Mouse (Mus musculus) 3T3-L1 (cell line): ENCODE data around the gene Med12.
A peak's percentile ranks its signal among the peaks of the same experiment; 100 is the strongest.

ENCODE experiments used
- DNase-seq: peaks from one replicate; pipeline ENCODE4 v3.0.0-alpha.2; 2015; ENCODE audit warnings: low read depth, low spot score

Gene Med12

DNA sequence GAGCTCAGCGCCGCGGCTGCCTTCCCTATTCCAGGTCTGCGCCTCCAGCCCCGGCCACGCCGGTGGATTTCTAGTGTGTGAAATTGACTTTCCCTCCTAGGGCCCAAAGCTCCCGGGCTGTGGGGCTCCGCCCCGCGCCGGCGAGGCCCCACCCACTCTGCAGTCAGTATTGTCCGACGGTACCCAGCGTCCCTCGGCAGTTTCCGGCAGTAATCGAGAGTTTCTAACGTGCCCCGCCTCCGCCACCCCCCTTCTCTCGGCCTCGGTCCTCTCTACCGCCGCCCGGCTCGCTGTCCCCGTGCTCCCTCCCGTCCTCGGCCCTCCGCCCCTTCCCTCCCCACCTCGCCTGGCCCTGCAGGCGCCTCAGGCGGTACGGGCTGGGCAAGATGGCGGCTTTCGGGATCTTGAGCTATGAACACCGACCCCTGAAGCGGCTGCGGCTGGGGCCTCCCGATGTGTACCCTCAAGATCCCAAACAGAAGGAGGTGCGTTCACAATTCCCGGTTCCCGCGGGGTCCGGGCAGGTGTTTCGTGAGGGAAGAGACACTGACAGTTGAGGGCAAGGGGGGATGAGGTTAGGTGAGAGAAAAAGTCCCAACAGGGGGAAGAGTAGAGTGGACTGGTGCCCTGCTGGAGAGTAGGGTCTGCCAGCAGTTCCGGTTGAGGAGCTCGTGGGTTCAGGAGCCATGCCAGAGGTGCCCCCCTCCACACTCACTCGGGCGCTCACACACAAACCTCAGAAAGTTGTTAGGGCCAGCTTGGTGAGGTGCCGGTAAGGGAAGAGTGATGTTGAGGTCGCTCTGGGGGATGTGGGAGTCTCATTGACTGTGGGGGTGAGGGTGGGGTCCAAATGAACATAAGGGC, at the start of gene Med12:
Gene Med12 (plus strand): TSS at position 156 of the 864 bp plus-strand sequence.
- DNase-seq, result peak; percentile 89

DNA sequence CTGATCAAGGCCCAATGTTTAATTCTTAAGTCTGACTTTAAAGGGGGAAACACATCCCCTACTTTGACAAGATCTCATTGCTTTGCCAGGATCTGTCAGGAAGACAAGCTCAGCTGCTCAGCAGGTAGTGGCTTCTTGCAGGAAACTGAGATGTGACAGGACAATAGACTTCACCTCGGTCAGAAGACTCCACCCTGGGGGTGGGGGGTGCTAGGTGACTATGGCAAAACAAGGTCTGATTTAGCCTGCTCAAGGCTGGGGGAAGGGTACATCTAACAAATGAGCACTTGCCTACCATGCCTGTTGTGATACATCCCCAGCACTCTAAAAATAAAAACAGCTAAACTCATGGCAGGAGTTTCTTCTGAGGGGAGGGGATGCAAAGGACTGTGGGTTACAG, 28.8 kb upstream of the Med12 start:
- DNase-seq, result no peak

DNA sequence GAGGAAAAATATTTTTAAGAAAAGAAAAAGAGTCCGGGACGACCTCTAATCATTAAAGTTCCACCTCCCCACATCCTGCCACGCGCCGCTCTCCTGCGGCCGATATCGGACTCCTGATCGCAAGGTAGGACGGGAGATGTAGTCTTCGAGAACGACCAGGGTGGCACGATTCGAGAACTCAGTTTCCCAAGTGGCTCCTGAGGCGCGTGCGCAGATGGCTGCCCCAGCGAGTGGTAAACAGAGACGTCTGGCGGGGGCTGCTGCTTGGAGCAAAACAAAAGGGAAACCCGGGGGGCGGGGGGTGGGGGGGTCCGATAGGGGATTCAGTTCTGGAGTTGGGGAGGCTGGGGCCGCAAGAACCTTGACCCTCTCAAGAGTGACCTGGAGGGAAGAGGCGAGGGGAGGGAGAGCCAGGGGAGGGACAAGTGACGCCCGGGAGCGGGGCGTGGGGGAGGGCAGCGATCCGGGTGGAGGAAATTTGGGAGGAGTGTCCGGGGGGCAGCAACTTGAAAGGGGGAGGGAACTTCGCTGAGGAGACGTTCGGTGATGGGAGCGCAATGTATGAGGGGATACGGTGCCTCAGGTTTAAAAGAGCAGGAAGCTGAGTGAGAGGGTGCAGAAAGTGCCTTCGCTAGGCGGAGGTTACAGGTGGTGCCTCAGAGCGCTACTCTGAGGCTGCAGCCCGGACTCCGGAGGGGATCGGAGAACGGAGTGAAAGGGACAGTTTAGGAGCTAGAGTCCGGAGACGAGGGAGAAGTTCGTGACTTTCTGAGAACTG, 19.7 kb upstream of the Med12 start, which contains the start of gene Foxo4:
Gene Foxo4 (plus strand): TSS at position 577 of the 778 bp plus-strand sequence.
- peak; percentile 91 for DNase-seq

DNA sequence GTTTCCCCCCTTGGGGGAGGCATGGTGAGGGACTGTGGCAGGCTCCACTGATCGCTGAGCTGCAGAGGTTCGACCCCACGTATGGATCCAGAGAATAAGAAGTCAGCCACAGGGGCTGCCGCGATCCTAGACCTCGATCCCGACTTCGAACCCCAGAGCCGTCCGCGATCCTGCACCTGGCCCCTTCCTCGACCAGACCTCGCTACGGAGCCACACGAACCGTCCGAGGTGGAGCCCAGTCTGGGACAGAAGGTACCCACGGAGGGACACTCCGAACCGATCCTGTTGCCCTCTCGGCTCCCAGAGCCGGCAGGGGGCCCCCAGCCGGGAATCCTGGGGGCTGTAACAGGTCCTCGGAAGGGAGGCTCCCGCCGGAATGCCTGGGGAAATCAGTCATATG, 19.1 kb upstream of the Med12 start:
- DNase-seq, result no peak

DNA sequence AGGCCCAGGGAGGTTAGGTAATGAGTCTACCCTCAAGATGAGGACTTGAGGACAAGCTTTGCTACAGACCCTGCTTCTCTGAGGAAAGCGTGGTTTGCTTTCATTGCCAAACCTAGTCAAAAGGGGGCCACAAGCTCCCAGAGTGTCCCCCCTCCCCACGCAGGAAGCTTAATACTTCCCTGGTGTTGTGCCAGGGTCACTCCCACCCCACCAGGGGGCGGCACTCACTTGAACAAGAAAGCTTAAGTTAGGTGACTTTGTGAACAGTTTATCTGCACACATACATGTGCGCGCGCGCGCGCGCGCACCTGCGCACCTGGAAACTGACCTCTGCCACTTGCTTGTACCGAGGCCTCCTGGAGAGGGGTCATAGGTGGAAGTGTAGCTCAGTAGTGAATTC, 17.2 kb upstream of the Med12 start:
- DNase-seq, result no peak

DNA sequence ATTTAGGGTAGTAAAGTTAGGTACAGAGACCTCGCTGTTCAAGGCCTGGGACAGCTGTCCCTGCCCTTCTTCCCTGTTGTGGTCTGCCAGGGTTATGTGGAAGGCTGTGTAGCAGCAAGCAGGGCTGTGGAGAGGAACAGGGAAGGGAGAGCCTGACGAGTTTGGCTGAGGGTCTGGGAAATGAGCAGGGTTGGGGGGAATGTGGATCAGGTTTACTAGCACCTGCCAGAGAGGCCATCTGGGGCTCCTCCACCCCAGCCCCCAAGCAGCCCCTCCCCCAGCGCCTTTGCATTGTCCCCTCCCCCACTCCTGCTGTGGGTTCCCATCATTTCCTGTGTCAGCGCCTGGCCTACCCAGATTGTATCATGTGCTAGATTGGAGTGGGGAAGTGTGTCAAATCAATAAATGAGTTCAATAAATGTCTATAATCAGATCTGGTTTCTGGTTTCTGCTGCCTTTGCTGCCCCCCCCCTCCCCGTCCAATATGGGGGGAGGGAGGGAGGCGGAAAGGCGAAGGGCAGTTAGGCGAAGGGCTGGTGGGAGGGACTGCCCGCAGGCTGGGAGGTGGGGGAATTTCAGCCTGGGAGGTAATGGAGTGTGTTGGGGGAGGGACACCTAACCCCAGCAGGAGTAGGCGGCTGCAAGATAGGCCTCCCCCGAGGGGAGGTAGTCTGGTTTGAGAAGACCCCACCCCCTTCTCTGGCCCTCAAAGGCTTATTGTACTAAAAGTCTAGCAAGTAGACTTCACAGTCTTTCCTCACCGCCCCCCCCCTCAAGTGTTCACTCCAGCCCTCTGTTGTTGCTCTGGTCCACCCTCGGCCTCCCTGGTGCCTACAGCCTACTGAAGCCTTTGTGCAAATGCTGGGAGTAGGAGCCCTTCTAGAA, 13.1 kb upstream of the Med12 start:
- DNase-seq, result no peak

DNA sequence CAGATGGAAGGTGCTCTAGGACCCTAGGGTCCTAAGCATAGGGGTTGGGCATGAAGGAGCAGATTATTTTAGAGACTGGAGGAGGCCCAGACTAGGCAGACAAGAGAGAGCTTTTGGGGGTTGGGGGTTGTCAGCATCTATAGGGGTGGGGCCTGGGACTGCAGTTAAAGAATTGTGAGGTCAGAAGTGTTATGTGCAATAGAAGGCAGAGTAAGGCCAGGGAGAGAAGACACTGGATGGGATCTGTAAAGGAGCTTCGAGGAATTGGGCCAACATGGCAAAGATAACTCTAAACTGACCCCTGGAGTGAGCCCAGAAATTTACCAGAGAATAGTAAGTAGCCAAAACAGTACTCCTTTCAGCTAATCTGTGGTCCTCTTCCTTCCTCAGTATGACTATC, 9.9 kb upstream of the Med12 start, which contains the start of gene Gm614:
Gene Gm614 (minus strand): TSS at position 101 of the 400 bp plus-strand sequence.
- no peak for DNase-seq

DNA sequence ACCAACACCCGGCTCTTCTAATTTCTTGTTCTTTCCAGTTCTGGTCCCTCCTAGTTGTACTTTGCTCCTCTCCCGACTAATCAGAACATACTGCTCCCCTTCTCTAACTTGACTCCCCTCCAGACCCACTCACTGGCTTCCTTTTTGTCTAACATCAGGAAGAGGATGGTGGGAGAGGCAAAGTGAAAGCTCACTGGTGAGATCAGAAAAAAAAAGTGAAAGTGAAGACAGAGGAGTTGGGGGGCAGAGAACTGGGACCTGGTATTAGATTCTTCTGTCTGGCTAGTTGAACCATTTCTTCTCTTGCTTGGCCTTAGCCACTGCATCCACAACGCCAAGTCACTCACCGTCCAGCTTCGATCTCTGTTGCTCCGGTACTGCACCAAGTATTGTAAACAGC, 7.2 kb upstream of the Med12 start:
- no peak for DNase-seq

DNA sequence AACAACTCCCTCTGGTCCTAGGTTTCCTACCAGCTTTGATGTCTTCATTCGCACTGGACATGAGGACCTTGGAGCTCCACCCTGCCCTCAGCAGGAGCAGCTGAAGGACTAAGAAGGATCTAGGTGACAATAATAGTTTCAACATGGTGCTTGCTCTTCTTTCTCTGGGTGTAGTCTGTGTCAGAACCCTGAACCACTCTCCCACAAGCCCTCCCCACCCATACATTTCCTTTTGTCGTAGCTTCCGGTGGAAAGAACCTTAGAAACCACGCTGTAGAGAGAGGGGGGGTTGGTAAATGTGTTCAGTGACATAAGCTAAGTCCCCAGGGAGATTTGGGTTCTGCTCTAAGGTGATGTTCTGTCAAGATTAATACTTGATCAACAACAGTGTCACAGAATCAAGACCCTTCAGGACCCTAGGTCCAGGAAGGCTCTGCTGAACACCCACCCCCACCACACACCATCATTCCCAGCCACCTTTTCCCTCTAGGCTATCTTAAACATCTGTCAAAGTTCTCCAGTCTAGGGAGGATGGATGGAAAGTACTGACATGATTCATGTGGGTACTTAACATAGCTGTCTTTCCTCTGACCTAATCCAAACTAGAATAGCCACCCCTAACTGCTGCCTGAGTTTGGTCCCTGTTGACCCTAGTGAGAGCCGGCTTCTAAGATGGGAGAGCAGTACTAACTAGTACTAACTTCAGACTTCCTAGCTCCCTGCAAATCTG, 5.6 kb upstream of the Med12 start, which contains the start of gene Il2rg:
Gene Il2rg (minus strand): TSS at position 231 of the 730 bp plus-strand sequence.
- no peak for DNase-seq

DNA sequence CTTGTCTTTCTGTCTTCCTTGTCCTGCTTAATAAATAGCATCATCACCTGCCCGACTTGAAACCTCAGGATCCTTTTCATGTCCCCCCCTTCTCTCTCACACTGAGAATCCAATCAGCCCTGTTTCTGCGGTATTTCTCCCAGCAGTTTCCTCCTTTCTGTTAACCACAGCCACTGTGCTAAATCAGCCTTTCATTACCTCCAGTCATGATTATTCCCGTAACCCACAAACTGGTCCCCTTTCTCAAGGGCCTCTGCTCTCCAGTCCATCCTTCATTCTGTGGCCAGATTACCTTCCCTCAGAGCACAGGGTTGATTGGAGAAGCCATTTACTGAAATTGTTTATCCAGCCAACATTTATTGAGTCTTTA, 5.1 kb upstream of the Med12 start, which contains the start of gene Gm20489:
Gene Gm20489 (minus strand): TSS at position 269 of the 370 bp plus-strand sequence.
- no peak for DNase-seq

DNA sequence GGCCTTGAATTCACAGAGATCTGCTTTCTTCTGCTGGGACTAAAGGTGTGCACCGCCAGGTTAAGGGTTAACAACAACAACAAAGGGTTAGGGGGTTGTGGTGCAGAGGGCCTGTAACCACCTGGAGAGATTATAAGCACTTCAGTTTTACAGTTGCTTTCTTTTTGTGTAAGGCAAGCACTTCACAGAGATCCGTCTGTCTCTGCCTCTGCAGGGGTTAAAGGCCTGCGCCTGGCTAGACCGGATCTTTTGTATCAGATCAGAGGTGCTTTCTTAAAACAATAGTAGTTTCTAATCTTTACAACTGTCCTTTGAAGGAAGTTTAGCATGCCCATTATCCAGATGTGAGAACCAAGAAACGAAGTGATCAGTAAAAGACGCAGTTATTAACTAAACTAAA, 420 bp upstream of the Med12 start:
- DNase-seq, result no peak

DNA sequence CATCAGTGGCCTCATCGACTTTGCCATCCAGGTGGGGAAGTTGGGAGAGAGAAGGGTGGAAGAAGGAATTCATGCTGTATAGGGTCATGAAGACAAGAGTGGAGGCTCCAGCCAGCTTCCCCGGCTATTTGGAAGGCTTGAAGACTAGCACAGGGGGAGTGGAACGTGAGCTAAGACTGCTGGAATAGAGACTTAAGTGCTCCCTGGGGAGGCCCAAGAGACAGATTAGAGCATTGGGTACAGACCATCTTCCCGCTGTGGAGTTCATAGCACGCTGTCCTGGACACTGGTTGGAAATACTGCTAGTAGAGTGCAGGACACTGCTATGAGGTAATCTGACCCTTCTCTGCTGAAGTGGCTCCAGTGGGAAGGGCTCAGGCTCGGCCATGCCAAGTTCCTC, 9.0 kb downstream of the Med12 start:
- DNase-seq, result no peak

DNA sequence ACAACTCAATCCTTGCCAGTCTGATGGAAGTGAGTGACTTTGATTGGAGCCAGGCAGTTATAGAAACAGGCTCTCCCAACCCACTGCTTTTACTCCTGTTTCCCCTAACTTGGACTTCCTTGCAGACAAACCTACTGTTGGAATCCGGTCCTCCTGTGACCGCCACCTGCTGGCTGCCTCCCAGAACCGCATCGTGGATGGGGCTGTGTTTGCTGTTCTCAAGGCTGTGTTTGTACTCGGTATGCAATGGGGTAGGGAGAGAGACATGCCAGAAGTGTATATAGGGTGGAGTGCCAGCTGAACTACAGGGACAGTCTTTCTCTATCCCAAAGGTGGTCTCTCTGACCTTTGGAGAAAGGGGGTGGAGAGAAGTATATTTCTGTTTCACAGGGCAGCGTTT, 11.7 kb downstream of the Med12 start:
- peak; percentile 72 for DNase-seq

DNA sequence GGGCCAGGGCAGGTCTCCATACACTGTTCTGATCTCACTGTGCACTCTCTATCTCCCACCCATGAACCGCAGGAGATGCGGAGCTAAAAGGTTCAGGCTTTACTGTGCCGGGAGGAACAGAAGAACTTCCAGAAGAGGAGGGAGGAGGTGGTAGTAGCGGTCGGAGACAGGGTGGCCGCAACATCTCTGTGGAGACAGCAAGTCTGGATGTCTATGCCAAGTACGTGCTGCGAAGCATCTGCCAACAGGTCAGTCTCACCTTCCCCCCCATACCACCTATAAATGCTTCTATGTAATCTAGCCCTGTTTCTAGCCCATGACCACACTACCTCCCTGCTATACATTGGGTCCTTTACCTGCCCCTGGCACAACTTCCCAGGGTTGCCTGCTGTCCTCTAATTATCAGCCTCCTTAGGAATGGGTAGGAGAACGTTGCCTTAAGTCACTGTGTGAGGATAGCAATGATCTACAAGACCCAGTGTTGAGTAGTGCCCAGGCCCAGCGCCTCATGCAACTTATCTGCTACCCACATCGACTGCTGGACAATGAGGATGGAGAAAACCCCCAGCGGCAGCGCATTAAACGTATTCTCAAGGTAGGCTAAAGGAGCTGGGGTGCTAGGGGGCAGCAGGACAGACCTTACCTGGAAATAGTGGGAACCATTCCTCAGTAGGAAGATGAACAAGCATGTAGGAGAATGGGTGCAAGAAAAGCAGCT, 12.3 kb downstream of the Med12 start:
- no peak for DNase-seq

DNA sequence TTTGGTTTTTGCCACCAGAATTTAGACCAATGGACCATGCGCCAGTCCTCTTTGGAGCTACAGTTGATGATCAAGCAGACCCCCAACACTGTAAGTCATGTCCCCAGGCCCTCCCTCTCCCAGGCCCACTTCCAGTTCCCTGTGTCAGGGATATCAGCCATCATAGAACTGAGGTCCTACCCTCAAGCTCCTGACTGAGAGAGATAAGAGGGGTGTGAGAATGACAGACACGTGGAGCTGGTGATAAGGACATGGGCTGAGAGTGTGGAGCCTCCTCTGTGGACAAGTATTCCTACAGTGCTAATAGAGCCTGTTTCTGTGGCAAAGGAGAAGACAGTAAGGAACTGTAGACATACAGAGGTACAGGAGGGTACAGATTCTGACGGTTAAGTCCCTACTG, 13.7 kb downstream of the Med12 start:
- DNase-seq, result no peak

DNA sequence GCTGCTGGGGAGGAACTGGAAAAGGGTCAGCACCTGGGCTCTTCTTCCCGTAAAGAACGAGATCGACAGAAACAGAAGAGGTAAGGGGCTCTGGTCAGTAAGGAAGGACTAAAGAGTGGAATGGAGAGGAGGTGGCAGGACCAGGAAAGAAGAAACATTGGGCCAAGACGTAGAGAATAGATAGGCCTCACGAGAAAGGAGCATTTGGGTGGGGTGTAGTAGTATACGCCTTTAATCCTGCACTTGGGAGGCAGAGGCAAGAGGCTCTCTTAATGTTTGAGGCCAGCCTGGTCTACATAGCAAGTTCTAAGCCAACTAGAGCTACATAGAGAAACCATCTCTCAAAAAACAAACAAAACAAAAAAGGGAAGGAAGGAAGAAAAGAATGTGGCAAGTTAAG, 14.6 kb downstream of the Med12 start:
- no peak for DNase-seq

DNA sequence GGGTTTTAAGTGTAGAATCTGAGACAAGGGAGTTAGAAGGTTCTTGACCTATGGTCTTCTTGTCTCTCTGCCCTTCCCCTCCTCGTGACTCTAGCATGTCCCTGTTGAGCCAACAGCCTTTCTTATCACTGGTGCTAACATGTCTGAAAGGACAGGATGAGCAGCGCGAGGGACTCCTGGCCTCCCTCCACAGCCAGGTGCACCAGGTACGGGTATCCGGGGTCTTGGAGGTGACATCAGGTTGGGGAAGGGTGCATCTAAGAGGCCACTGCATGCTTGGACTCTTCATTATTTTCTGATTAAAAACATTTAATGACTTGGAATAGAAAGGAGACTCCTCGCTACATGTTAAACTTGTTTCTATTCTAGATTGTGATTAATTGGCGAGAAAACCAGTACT, 15.2 kb downstream of the Med12 start:
- no peak for DNase-seq

DNA sequence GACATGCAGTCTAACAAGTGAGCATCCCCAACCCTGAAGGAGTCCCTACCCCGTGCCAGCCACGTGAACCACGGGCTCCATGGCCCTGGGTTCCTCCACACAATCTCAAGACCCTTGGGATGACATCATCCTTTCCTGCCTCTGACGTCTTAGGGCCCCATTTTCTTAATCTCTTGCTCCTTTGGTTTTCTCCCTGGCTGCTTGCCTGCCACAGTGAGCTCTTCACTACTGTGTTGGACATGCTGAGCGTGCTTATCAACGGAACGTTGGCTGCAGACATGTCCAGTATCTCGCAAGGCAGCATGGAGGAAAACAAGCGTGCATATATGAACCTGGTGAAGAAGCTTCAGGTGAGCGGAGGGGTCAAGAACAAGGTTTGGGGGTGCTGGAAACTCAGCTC, 16.3 kb downstream of the Med12 start:
- DNase-seq, result no peak

DNA sequence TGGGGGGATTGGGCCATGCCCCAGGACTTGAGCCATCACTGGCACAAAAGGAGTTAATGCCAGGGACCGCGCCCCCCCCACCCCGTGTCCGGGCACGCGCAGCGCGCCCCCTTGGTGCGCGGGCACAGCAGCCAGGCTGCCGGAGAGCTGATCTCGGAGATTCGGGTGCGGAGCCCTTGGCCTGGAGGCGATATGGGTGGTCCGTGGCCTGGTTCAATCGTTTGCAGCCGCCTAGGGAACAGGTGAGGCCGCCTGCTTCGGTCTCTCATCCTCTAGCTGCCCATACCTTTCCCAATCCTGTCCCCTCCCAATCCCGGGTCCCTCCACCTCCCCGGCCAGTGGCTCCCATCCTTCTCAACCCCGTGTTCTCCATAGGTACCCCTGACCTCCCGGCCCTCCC, 25.2 kb downstream of the Med12 start, which contains the start of gene Nlgn3:
Gene Nlgn3 (plus strand): TSS at position 114 of the 400 bp plus-strand sequence.
- DNase-seq, result no peak
